Mouse (Mus musculus): ENCODE data around the gene Bcar1. TPM values are rescaled to one million over a fixed set of nuclear protein-coding genes. Genes with fewer than 3 reads are reported as not detected.

Bcar1 gene
- polyA plus RNA-seq, 1 experiment: 37.0 TPM

GRCm38 (mm10) chr8:111697655-111698054 is 46.0 kb downstream of the Bcar1 start:
- Histone ChIP-seq H3K27ac (ENCODE audit: insufficient read depth, low read length) (no peak overlapping the region), H3K4me1 (ENCODE audit: control insufficient read depth, insufficient read depth, low read length) (no peaks in the 10 kb centered on the region), H3K4me3 (ENCODE audit: insufficient read depth, low read length) (no peak overlapping the region)
- TF ChIP-seq CTCF (IDR thresholded peaks at IDR 0.05; ENCODE audit: borderline replicate concordance, insufficient read depth, low read length) (no peak), POLR2A (IDR thresholded peaks at IDR 0.05; ENCODE audit: low read depth, low read length) (no peak)

GRCm38 (mm10) chr8:111695441-111695840 is 48.2 kb downstream of the Bcar1 start:
- no peak overlapping the region for H3K4me3 ChIP-seq (ENCODE audit: insufficient read depth, low read length)
- no peaks in the 10 kb centered on the region for H3K4me1 ChIP-seq (ENCODE audit: control insufficient read depth, insufficient read depth, low read length)
- H3K27ac ChIP-seq (ENCODE audit: insufficient read depth, low read length): no peak overlapping the region
- TF ChIP-seq CTCF (IDR thresholded peaks at IDR 0.05; ENCODE audit: borderline replicate concordance, insufficient read depth, low read length) (no peak), POLR2A (IDR thresholded peaks at IDR 0.05; ENCODE audit: low read depth, low read length) (no peak)

DNA sequence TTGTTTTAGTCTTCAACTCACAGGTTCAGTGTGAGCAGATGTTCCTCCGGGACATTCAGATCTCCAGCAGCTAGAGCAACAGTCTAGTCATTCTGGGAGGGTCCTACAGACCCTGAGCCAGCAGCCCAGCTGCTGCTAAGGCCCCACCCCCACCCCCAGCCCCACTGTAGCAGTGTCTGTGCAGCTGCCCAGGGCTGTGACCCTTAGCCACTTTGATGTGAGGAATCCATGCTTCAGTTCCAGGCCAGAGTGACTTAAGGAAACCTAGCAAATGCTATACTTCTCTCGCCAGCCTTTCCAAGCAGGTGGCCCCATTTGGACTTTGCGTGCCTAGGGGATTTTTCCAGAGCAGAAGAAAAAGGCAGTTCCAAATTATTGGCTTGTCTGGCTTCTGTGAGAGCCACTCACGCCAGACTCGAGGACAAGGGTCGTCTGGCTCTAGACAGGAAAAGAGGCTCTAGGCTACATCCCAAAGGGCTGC is 50.3 kb downstream of the Bcar1 start:
- no peaks in the 10 kb centered on the region for H3K4me1 ChIP-seq (ENCODE audit: control insufficient read depth, insufficient read depth, low read length)
- no peak overlapping the region for H3K4me3 ChIP-seq (ENCODE audit: insufficient read depth, low read length)
- no peak overlapping the region for H3K27ac ChIP-seq (ENCODE audit: insufficient read depth, low read length)
- TF ChIP-seq POLR2A (IDR thresholded peaks at IDR 0.05; ENCODE audit: low read depth, low read length) (no peak), CTCF (IDR thresholded peaks at IDR 0.05; ENCODE audit: borderline replicate concordance, insufficient read depth, low read length) (no peak)

DNA sequence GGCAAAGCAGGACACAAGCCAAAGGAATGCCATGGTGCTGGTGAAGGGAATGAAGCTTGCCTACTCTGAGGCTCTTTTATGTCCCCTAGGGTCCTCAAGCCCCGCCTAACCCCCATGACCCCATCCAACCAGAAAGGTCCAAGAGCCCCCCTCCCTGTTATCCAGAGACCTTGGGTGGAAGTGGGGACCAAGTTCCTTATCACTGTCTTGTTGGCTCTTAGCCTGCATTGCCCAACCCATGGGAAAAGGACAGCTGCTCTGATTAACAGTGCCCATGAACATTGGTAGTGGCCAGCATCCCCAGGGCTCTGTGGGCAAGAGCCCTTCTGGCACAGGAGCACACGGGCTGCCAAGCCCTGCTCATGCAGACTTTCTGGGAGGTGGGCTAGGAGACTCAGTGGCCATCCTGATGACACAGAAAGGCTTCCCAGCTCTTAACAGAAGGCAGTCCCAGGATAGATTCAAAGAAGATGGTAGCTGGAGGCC is 52.6 kb downstream of the Bcar1 start, which contains the start of gene Ctrb1:
Gene Ctrb1, minus strand, starts transcription at position 51 of the 486 bp plus-strand sequence.
- no peaks in the 10 kb centered on the region for H3K4me1 ChIP-seq (ENCODE audit: control insufficient read depth, insufficient read depth, low read length)
- TF ChIP-seq CTCF (IDR thresholded peaks at IDR 0.05; ENCODE audit: borderline replicate concordance, insufficient read depth, low read length) (no peak), POLR2A (IDR thresholded peaks at IDR 0.05; ENCODE audit: low read depth, low read length) (no peak)
- no peak within 1 kb of the TSS for H3K27ac ChIP-seq (ENCODE audit: insufficient read depth, low read length)
- no peak within 1 kb of the TSS for H3K4me3 ChIP-seq (ENCODE audit: insufficient read depth, low read length)

- no peak for TF ChIP-seq CTCF (IDR thresholded peaks at IDR 0.05; ENCODE audit: borderline replicate concordance, insufficient read depth, low read length)
- TF ChIP-seq POLR2A (IDR thresholded peaks at IDR 0.05; ENCODE audit: low read depth, low read length): no peak
- Histone ChIP-seq H3K4me3 (ENCODE audit: insufficient read depth, low read length) (no peak overlapping the region), H3K4me1 (ENCODE audit: control insufficient read depth, insufficient read depth, low read length) (no peaks in the 10 kb centered on the region), H3K27ac (ENCODE audit: insufficient read depth, low read length) (no peak overlapping the region)
Measured at GRCm38 (mm10) chr8:111686881-111687280, 56.7 kb downstream of the Bcar1 start.

DNA sequence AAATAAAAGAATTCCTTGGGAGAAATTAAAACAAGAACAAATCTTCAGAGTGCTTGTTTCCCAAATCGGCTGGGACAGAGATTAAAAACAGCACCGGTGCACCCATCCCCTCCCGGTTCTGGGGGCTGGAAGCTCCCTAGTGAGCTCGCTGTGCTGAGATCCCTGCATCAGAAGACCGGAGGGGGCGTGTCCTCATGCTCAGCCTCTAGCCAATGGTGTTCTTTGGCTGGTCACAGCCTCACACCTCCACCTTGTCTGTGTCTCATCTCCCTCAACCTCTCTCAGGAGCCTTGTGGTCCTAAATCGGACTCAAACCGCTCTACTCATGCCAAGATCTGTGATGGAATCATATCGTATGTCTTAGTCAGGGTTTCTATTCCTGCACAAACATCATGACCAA is 61.1 kb downstream of the Bcar1 start:
- TF ChIP-seq POLR2A (IDR thresholded peaks at IDR 0.05; ENCODE audit: low read depth, low read length) (no peak), CTCF (IDR thresholded peaks at IDR 0.05; ENCODE audit: borderline replicate concordance, insufficient read depth, low read length) (no peak)
- H3K27ac ChIP-seq (ENCODE audit: insufficient read depth, low read length): no peak overlapping the region
- no peaks in the 10 kb centered on the region for H3K4me1 ChIP-seq (ENCODE audit: control insufficient read depth, insufficient read depth, low read length)

GRCm38 (mm10) chr8:111681153-111681552 is 62.5 kb downstream of the Bcar1 start:
- no peak for TF ChIP-seq CTCF (IDR thresholded peaks at IDR 0.05; ENCODE audit: borderline replicate concordance, insufficient read depth, low read length)
- no peak for TF ChIP-seq POLR2A (IDR thresholded peaks at IDR 0.05; ENCODE audit: low read depth, low read length)
- Histone ChIP-seq H3K4me1 (ENCODE audit: control insufficient read depth, insufficient read depth, low read length) (no peaks in the 10 kb centered on the region), H3K27ac (ENCODE audit: insufficient read depth, low read length) (no peak overlapping the region), H3K4me3 (ENCODE audit: insufficient read depth, low read length) (no peak overlapping the region)

More for the DNA sequence above, 61.1 kb downstream of the Bcar1 start:
- no peak overlapping the region for H3K4me3 ChIP-seq (ENCODE audit: insufficient read depth, low read length)

GRCm38 (mm10) chr8:111680423-111681028 is 63.1 kb downstream of the Bcar1 start:
- Histone ChIP-seq H3K4me3 (ENCODE audit: insufficient read depth, low read length) (no peak overlapping the region), H3K27ac (ENCODE audit: insufficient read depth, low read length) (no peak overlapping the region), H3K4me1 (ENCODE audit: control insufficient read depth, insufficient read depth, low read length) (no peaks in the 10 kb centered on the region)
- no peak for TF ChIP-seq CTCF (IDR thresholded peaks at IDR 0.05; ENCODE audit: borderline replicate concordance, insufficient read depth, low read length)
- TF ChIP-seq POLR2A (IDR thresholded peaks at IDR 0.05; ENCODE audit: low read depth, low read length): no peak

GRCm38 (mm10) chr8:111678848-111679247 is 64.8 kb downstream of the Bcar1 start:
- Histone ChIP-seq H3K4me3 (ENCODE audit: insufficient read depth, low read length) (no peak overlapping the region), H3K4me1 (ENCODE audit: control insufficient read depth, insufficient read depth, low read length) (no peaks in the 10 kb centered on the region), H3K27ac (ENCODE audit: insufficient read depth, low read length) (no peak overlapping the region)
- TF ChIP-seq POLR2A (IDR thresholded peaks at IDR 0.05; ENCODE audit: low read depth, low read length): no peak
- TF ChIP-seq CTCF (IDR thresholded peaks at IDR 0.05; ENCODE audit: borderline replicate concordance, insufficient read depth, low read length): no peak

DNA sequence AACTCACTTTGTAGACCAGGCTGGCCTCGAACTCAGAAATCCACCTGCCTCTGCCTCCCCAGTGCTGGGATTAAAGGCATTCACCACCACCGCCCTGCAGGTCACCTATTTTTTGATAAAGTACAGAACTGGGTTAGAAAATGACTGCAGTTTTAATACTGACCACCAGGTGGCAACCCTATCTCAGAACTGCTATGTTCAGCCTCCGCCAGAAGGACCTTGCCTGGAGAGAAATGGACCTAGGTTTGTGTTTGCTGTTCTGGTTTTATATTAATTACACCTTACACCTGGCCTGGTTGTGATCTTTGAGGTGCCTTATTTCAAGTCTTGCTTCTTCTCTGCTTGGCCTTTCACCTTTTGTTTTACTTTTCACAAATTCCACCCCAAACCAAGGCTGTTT is 65.5 kb downstream of the Bcar1 start:
- no peaks in the 10 kb centered on the region for H3K4me1 ChIP-seq (ENCODE audit: control insufficient read depth, insufficient read depth, low read length)
- no peak overlapping the region for H3K27ac ChIP-seq (ENCODE audit: insufficient read depth, low read length)
- H3K4me3 ChIP-seq (ENCODE audit: insufficient read depth, low read length): no peak overlapping the region
- TF ChIP-seq POLR2A (IDR thresholded peaks at IDR 0.05; ENCODE audit: low read depth, low read length): no peak
- peak; percentile 40; the same call in 1 of the 2 replicates for TF ChIP-seq CTCF (IDR thresholded peaks at IDR 0.05; ENCODE audit: borderline replicate concordance, insufficient read depth, low read length)
